Mouse (Mus musculus): Measurements from ENCODE around the gene Ppp1r14b. TPM values are rescaled to one million over a fixed set of nuclear protein-coding genes. Genes with fewer than 3 reads are reported as not detected.
A peak's percentile ranks its signal among the peaks of the same experiment; 100 is the strongest.

The Ppp1r14b gene
- polyA plus RNA-seq, 1 experiment from 2014 or later = 136 TPM

- WGBS = 23% methylated on average over 3 of the region's 3 CpGs
- peaks cover 30% of the 10 kb centered on the region for H3K4me1 ChIP-seq (replicated peaks)
- H3K36me3 ChIP-seq = no peaks in the 10 kb centered on the region
- no peaks in the 10 kb centered on the region for H3K9me3 ChIP-seq (replicated peaks)
- H3K4me2 ChIP-seq = no peak overlapping the region
- H3K9ac ChIP-seq = no peak overlapping the region
- ATAC-seq (replicated peaks; ENCODE audit: insufficient number of reproducible peaks, insufficient read depth, low FRiP score, low read depth) = no peak
- no peak overlapping the region for H3K4me3 ChIP-seq
- peaks cover 51% of the 10 kb centered on the region for H3K27me3 ChIP-seq
- no peak overlapping the region for H3K27ac ChIP-seq
Observed at GRCm38 (mm10) chr19:6936299-6936698, 38.5 kb upstream of the Ppp1r14b start.

- H3K4me2 ChIP-seq = no peak overlapping the region
- no peak overlapping the region for H3K9ac ChIP-seq
- H3K27ac ChIP-seq = no peak overlapping the region
- no peaks in the 10 kb centered on the region for H3K36me3 ChIP-seq
- 80% methylated on average over 16 of the region's 16 CpGs for WGBS
- H3K27me3 ChIP-seq = peaks cover 36% of the 10 kb centered on the region
- no peak for ATAC-seq (replicated peaks; ENCODE audit: insufficient number of reproducible peaks, insufficient read depth, low FRiP score, low read depth)
- H3K4me1 ChIP-seq (replicated peaks) = peaks cover 32% of the 10 kb centered on the region
- H3K9me3 ChIP-seq (replicated peaks) = no peaks in the 10 kb centered on the region
- H3K4me3 ChIP-seq = no peak overlapping the region
Observed at GRCm38 (mm10) chr19:6937541-6938465, 37.0 kb upstream of the Ppp1r14b start.

- Histone ChIP-seq H3K9me3 (replicated peaks) (no peaks in the 10 kb centered on the region), H3K27ac (no peak overlapping the region), H3K4me1 (replicated peaks) (peaks cover 30% of the 10 kb centered on the region), H3K4me2 (no peak overlapping the region), H3K4me3 (no peak overlapping the region), H3K36me3 (no peaks in the 10 kb centered on the region), H3K27me3 (peaks cover 20% of the 10 kb centered on the region), H3K9ac (no peak overlapping the region)
- 88% methylated on average over 20 of the region's 20 CpGs for WGBS
- no peak for ATAC-seq (replicated peaks; ENCODE audit: insufficient number of reproducible peaks, insufficient read depth, low FRiP score, low read depth)
Observed at GRCm38 (mm10) chr19:6939106-6940002, 35.4 kb upstream of the Ppp1r14b start.

GRCm38 (mm10) chr19:6940396-6941351 is 34.1 kb upstream of the Ppp1r14b start:
- 18% methylated on average over 29 of the region's 29 CpGs for WGBS
- H3K4me1 ChIP-seq (replicated peaks) = peaks cover 28% of the 10 kb centered on the region
- H3K27ac ChIP-seq = peak overlapping the region; percentile 67
- peaks cover 7% of the 10 kb centered on the region for H3K27me3 ChIP-seq
- 0 out of 2 replicates have a peak, but pooled peaks have one; percentile 0 for ATAC-seq (replicated peaks; ENCODE audit: insufficient number of reproducible peaks, insufficient read depth, low FRiP score, low read depth)
- no peaks in the 10 kb centered on the region for H3K9me3 ChIP-seq (replicated peaks)
- H3K36me3 ChIP-seq = 0 out of 2 replicates have a peak, but pooled peaks cover 4% of the 10 kb centered on the region
- H3K9ac ChIP-seq = peak overlapping the region; percentile 95
- peak overlapping the region; percentile 99 for H3K4me2 ChIP-seq
- H3K4me3 ChIP-seq = peak overlapping the region; percentile 87

- Histone ChIP-seq H3K27ac (peak within 1 kb of the TSS; percentile 95), H3K27me3 (no peaks in the 10 kb centered on the region), H3K36me3 (0 out of 2 replicates have a peak, but pooled peaks cover 13% of the 10 kb centered on the region), H3K4me3 (peak within 1 kb of the TSS; percentile 87), H3K9ac (peak within 1 kb of the TSS; percentile 95), H3K9me3 (replicated peaks) (no peaks in the 10 kb centered on the region), H3K4me1 (replicated peaks) (peaks cover 28% of the 10 kb centered on the region), H3K4me2 (peak within 1 kb of the TSS; percentile 99)
- ATAC-seq (replicated peaks; ENCODE audit: insufficient number of reproducible peaks, insufficient read depth, low FRiP score, low read depth) = peak; percentile 85
- WGBS = under 1% methylated on average over 83 of the region's 83 CpGs
Observed at GRCm38 (mm10) chr19:6941372-6942248, 33.2 kb upstream of the Ppp1r14b start, which contains the start of gene Bad. TSS of gene Bad (plus strand) at chr19:6941861.

GRCm38 (mm10) chr19:6942249-6942691 is 32.5 kb upstream of the Ppp1r14b start, which contains the start of gene Gpr137:
TSS of gene Gpr137 (minus strand) at chr19:6942480.
- Histone ChIP-seq H3K9me3 (replicated peaks) (no peaks in the 10 kb centered on the region), H3K36me3 (0 out of 2 replicates have a peak, but pooled peaks cover 14% of the 10 kb centered on the region), H3K27me3 (no peaks in the 10 kb centered on the region), H3K4me1 (replicated peaks) (peaks cover 28% of the 10 kb centered on the region), H3K4me3 (peak within 1 kb of the TSS; percentile 87), H3K4me2 (peak within 1 kb of the TSS; percentile 99), H3K9ac (peak within 1 kb of the TSS; percentile 95), H3K27ac (peak within 1 kb of the TSS; percentile 95)
- WGBS = under 1% methylated on average over 27 of the region's 27 CpGs
- peak; percentile 90 for ATAC-seq (replicated peaks; ENCODE audit: insufficient number of reproducible peaks, insufficient read depth, low FRiP score, low read depth)

- Histone ChIP-seq H3K27ac (peak overlapping the region; percentile 95), H3K9ac (peak overlapping the region; percentile 95), H3K4me1 (replicated peaks) (peaks cover 28% of the 10 kb centered on the region), H3K4me3 (peak overlapping the region; percentile 87), H3K36me3 (0 out of 2 replicates have a peak, but pooled peaks cover 14% of the 10 kb centered on the region), H3K9me3 (replicated peaks) (no peaks in the 10 kb centered on the region), H3K27me3 (no peaks in the 10 kb centered on the region), H3K4me2 (peak overlapping the region; percentile 99)
- ATAC-seq (replicated peaks; ENCODE audit: insufficient number of reproducible peaks, insufficient read depth, low FRiP score, low read depth) = no peak
- WGBS = 23% methylated on average over 5 of the region's 5 CpGs
Observed at GRCm38 (mm10) chr19:6942764-6943163, 32.0 kb upstream of the Ppp1r14b start.

GRCm38 (mm10) chr19:6943709-6944108 is 31.1 kb upstream of the Ppp1r14b start:
- WGBS = 92% methylated on average over 6 of the region's 6 CpGs

GRCm38 (mm10) chr19:6947742-6948141 is 27.0 kb upstream of the Ppp1r14b start:
- H3K27me3 ChIP-seq = no peaks in the 10 kb centered on the region
- 65% methylated on average over 4 of the region's 4 CpGs for WGBS
- H3K9me3 ChIP-seq (replicated peaks) = no peaks in the 10 kb centered on the region
- H3K36me3 ChIP-seq = 0 out of 2 replicates have a peak, but pooled peaks cover 14% of the 10 kb centered on the region
- no peak overlapping the region for H3K4me2 ChIP-seq
- ATAC-seq (replicated peaks; ENCODE audit: insufficient number of reproducible peaks, insufficient read depth, low FRiP score, low read depth) = no peak
- no peak overlapping the region for H3K27ac ChIP-seq
- H3K4me3 ChIP-seq = no peak overlapping the region
- peaks cover 25% of the 10 kb centered on the region for H3K4me1 ChIP-seq (replicated peaks)
- no peak overlapping the region for H3K9ac ChIP-seq

More at GRCm38 (mm10) chr19:6943709-6944108, 31.1 kb upstream of the Ppp1r14b start:
- H3K27me3 ChIP-seq = no peaks in the 10 kb centered on the region
- no peaks in the 10 kb centered on the region for H3K9me3 ChIP-seq (replicated peaks)
- ATAC-seq (replicated peaks; ENCODE audit: insufficient number of reproducible peaks, insufficient read depth, low FRiP score, low read depth) = no peak
- H3K4me1 ChIP-seq (replicated peaks) = peaks cover 28% of the 10 kb centered on the region
- H3K27ac ChIP-seq = no peak overlapping the region
- no peak overlapping the region for H3K4me2 ChIP-seq
- H3K36me3 ChIP-seq = 0 out of 2 replicates have a peak, but pooled peaks cover 14% of the 10 kb centered on the region
- no peak overlapping the region for H3K4me3 ChIP-seq
- no peak overlapping the region for H3K9ac ChIP-seq

Data from heart, embryonic 15.5 days (tissue).